Mouse (Mus musculus) mesoderm, embryonic 11.5 days (tissue): Measurements from ENCODE around the gene Urb2.
"Not testable (repeated sequence)": the region's sequence is repeated elsewhere in the genome, so short reads cannot be mapped to it uniquely, and the experiment has no call there.

Source experiments
- DNase-seq: peaks from one replicate; pipeline ENCODE4 v3.0.0-alpha.2; 2012; ENCODE audit warnings: low read depth, low spot score

The Urb2 gene

DNA sequence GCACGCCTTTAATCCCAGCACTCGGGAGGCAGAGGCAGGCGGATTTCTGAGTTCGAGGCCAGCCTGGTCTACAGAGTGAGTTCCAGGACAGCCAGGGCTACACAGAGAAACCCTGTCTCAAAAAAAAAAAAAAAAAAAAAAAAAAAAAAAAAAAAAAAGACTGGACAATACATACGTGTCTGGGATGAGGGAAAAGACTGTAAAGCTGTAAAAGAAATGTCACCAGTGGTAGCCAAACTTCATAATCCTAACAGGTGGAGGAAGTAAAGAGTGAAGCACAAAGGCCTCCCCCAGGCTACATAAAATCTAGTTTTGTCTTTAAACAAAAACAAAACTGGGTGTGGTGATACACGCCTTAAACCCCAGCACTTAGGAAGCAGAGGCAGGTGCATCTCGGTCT, 7.0 kb upstream of the Urb2 start:
- not testable (repeated sequence) for DNase-seq

GRCm38 (mm10) chr8:124014751-124015150, 6.6 kb upstream of the Urb2 start:
- DNase-seq = no peak

GRCm38 (mm10) chr8:124019782-124020181, 1.5 kb upstream of the Urb2 start:
- peak; percentile 14 for DNase-seq

GRCm38 (mm10) chr8:124020439-124021236, 670 bp upstream of the Urb2 start:
- peak; percentile 86 for DNase-seq

GRCm38 (mm10) chr8:124026265-124026664, 5.0 kb downstream of the Urb2 start:
- not testable (repeated sequence) for DNase-seq

DNA sequence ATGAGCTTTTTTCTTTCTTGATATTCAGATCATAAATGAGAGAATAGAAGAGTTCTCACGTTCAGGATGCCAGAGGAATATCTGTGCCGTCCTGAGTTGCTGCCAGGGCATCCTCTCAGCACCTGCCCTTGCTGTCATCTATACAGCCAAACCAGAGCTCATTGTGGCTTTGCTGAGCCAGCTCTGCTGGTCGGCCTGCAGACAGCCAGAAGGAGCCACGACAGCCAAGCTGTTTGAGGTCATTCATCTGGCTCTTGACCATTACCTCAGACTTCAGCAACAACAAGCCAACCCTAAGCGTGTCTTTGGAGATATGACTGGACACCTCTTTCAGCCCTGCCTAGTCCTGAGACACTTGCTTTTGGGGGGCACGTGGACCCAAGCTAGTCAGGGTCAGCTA, 6.5 kb downstream of the Urb2 start:
- DNase-seq = no peak

DNA sequence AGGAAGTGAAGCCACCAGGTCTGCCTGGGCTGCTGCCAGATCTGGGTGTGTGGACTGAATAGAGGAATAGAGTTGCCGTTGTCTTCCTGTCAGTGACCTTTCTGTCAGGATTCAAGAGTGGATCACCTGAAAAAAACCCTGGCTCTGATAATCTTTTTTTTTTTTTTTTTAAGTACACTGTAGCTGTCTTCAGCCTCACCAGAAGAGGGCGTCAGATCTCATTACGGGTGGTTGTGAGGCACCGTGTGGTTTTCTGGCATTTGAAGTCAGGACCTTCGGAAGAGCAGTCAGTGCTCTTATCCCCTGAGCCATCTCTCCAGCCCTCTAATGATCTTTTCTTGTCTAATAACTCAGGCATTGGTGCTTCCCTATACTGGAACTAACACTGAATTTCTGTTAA, 12.1 kb downstream of the Urb2 start:
- DNase-seq = no peak

DNA sequence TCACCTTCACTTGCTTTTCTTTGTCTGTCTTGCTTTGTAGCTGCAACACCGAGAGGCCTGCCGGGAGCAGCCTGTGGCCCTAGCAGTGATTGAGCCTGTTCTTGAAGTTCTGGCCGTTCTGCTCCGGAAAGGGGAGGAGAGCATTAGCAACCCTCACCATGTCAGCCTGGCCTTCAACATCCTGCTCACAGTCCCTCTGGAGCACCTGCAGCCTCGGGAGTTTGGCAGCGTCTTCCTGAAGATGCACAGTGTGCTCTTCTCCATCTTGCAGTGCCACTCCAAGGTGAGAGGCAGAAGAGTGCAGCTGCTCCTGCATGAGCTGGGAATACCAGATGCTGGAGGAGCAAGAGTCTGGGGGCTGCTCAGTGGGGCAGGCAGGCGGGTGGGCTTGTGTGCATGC, 16.8 kb downstream of the Urb2 start:
- DNase-seq = no peak

- DNase-seq = no peak
Observed at GRCm38 (mm10) chr8:124039351-124039750, 18.0 kb downstream of the Urb2 start.

DNA sequence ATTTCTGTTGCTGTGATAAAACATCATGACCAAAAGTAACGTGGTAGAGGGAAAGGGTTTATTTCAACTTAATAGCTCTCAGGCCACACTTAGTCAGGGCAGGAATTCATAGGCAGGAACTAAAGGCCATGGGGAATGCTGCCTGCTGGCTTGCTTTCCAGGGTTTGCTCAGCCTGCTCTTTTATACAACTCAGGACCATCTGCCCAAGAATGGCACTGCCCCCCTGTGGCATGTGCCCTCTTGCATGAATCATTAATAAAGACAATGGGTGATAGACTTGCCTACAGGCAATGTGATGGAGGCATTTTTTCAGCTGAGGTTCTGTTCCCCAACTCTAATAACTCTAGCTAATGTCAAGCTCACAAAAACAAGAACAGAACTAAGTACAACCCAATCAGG, 20.9 kb downstream of the Urb2 start:
- no peak for DNase-seq

GRCm38 (mm10) chr8:124044421-124044820, 23.1 kb downstream of the Urb2 start:
- DNase-seq = no peak

DNA sequence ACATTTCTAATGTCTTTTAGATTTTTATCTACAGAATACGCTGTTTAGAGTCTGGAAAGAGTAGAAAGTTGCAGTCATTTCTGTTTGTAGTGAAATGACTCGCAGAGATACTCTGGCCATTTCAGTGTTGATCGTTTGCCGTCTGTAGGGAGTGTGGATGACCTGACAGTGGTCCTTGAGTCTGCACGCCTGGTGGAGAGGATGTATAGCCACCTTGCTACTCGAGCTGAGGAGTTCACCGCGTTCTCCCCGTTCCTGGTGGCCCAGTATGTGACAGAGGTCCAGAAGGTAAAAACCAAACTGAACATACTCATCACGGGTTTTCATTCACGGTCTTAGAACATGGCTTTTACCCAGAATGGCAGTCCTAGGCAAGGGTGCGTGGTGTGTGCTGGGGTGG, 23.6 kb downstream of the Urb2 start:
- no peak for DNase-seq

DNA sequence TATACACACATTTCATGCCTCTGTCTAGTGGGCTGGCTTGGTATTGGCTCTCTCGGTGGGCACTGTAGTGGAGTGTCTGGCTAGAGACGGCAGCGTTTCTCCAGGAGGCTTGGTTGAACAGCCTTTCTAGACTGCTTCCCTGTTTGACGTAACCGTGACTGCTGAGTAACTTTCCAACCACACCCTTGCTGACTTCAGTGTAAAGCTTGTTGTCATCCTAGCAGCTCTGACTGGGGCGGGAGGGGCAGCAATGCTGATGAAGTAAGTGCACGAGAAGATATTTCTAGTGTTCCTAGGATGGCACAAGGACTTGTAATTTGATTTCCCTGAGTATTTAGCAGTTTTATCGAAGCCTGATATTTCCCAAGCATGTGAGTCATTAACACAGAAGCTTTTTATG, 24.5 kb downstream of the Urb2 start:
- no peak for DNase-seq

DNA sequence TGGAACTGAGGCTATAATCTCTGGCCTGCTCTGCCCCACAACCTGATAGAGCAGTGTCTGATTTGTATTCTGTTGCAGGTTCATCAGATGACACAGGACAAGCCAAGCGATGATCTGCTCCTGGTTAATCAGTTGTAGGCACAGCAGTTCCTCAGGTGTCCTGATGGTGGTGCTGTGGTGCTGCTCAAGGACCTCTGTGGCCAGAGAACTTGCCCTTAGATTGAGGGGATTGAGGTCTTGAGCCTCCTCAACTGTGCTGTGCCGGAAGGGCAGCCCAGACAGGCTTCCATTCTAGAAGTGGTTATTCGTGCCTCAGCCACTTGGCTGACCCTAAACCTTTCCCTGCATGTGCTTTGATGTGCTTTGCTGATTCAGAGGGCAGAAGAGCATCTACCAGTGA, 30.8 kb downstream of the Urb2 start:
- peak; percentile 76 for DNase-seq

DNA sequence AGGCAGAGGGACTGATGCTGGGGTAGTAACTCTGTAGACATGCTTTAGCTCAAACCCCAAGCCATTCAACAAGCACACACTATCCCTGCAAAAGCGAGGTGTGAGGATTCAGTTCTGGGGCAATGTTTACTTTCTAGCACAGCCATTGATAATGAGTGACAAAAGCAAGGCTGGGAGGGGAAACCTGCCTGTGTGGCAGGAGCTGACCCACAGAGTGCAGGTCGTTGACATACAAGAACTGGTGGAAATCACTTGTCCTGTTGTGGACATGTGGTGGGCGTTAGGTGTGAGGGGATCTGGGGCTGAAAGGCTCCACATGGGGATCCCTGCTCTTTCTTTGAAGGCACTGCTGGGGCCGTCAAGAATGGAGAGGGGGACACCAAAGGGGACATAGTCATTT, 31.3 kb downstream of the Urb2 start:
- DNase-seq = no peak

GRCm38 (mm10) chr8:124056832-124057655, 35.7 kb downstream of the Urb2 start:
- DNase-seq = no peak

GRCm38 (mm10) chr8:124066325-124067058, 45.2 kb downstream of the Urb2 start:
- DNase-seq = peak; percentile 40

- DNase-seq = no peak
Observed at GRCm38 (mm10) chr8:124067059-124067750, 45.9 kb downstream of the Urb2 start.

DNA sequence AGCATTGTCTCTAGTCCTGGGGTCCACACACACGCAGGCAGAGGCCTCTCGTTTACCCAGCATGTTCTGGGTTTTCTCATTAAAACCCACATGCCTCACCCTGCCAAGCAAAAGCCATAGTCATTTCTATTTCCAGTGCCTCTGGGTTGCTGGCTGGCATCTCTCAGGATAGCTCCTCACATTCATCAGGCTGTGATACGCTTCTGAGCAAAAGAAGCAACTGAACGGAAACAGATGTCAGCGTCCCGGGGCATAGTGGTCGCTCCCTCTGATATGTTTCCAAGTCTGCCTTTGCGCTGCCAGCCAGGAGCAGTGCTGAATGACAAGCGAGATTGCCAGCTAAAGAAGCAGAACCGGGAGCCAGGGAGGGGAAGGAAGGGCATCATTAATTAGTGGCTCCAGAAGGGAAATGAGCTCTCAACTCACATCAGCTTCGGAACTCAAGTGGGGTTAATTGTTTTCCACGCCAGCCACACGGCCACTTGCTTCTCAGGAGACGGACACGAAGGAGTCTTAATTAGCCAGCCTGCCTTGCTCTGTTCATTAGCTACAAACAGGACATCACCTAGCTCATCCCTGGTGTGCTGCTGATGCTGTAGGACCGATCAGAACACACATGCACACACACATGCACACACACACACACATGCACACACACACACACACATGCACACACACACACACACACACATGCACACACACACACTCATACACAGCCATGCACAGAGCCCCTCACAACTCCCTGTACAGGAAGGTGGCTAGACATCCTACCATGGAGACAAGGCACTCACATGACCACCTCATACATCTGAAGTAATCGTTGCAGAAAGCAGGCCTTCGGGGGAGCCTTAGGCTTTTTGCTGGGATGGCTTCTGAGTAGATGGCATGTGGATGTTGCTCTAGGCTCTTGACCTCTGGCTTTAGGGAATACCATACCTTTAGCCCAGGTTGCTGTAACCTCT, 49.3 kb downstream of the Urb2 start:
- DNase-seq = peak; percentile 66

GRCm38 (mm10) chr8:124075977-124076376, 54.7 kb downstream of the Urb2 start:
- DNase-seq = no peak
